Mouse (Mus musculus) heart, postnatal 0 days (tissue): ENCODE results near the gene Mia3. TPM values are rescaled to one million over a fixed set of nuclear protein-coding genes. Genes with fewer than 3 reads are reported as not detected.
"Not testable (repeated sequence)": the region's sequence is repeated elsewhere in the genome, so short reads cannot be mapped to it uniquely, and the experiment has no call there.

Experiments
- ATAC-seq: fragments of 200-750 bp; cut with Nextera tagmentation; 2 replicates; pipeline ENCODE4 v1.8.0; 2017; ENCODE audit warnings: low read depth, moderate number of reproducible peaks, moderate library complexity; ENCODE audit not compliant: insufficient read depth
- DNase-seq: peaks from one replicate; pipeline ENCODE4 v3.0.0-alpha.2; 2016; ENCODE audit warnings: low spot score
- H3K27ac ChIP-seq: fragments of 300-500 bp; sonication (generic); 2 replicates; pipeline ENCODE4 v1.5.1; 2014; ENCODE audit warnings: low read depth, mild to moderate bottlenecking
- H3K27me3 ChIP-seq: fragments of 300-500 bp; sonication (generic); 2 replicates; pipeline ENCODE4 v1.6.1; 2014; ENCODE audit warnings: low read length, mixed read lengths; ENCODE audit not compliant: control insufficient read depth, insufficient read depth
- H3K36me3 ChIP-seq: fragments of 300-500 bp; sonication (generic); replicated peaks from 2 replicates; pipeline ENCODE4 v1.6.1; 2014; ENCODE audit warnings: low read length, mixed read lengths; ENCODE audit not compliant: control insufficient read depth, insufficient read depth
- H3K4me1 ChIP-seq: fragments of 300-500 bp; sonication (generic); 2 replicates; pipeline ENCODE4 v1.6.1; 2014; ENCODE audit warnings: antibody characterized with exemption; ENCODE audit not compliant: control insufficient read depth, insufficient read depth
- H3K4me2 ChIP-seq: fragments of 300-500 bp; sonication (generic); 2 replicates; pipeline ENCODE4 v1.6.1; 2014; ENCODE audit warnings: low read depth, mild to moderate bottlenecking, low read length, moderate library complexity
- H3K4me3 ChIP-seq: fragments of 300-500 bp; sonication (generic); 2 replicates; pipeline ENCODE4 v1.5.1; 2014; ENCODE audit warnings: low read depth, low read length
- H3K9ac ChIP-seq: fragments of 300-500 bp; sonication (generic); replicated peaks from 2 replicates; pipeline ENCODE4 v1.6.1; 2014; ENCODE audit warnings: low read depth, low read length, mixed read lengths
- H3K9me3 ChIP-seq: fragments of 300-500 bp; sonication (generic); replicated peaks from 2 replicates; pipeline ENCODE4 v1.6.1; 2016; ENCODE audit warnings: low read length; ENCODE audit not compliant: control insufficient read depth
- CTCF ChIP-seq: IDR thresholded peaks from 2 replicates; pipeline ENCODE4 v1.5.1; 2016; ENCODE audit warnings: antibody characterized with exemption, control low read depth, low read depth
- EP300 ChIP-seq: IDR thresholded peaks from 2 replicates; pipeline ENCODE4 v1.6.1; 2016; ENCODE audit warnings: antibody characterized with exemption, low read depth
- WGBS: fragments of 180-500 bp; shearing (Covaris S2); extraction: QIAGEN DNeasy Blood & Tissue Kit; methylation state at CpG from one replicate; pipeline ENCODE4 v1.1.7; 2014; 5-methylcytosine and 5-hydroxymethylcytosine counted together
- polyA plus RNA-seq: library from polyadenylated mRNA; unstranded; fragments of >200 nt; fragmentation: Nextera tagmentation; extraction: Ambion mirVana; gene quantifications from 2 replicates; pipeline ENCODE4 v1.2.1, GENCODE M21; 2015
- total RNA-seq: library from RNA; depleted of rRNA; stranded (reverse); fragments of >200 nt; gene quantifications from 2 replicates; pipeline ENCODE4 v1.2.3, GENCODE M21; 2014; ENCODE audit warnings: low replicate concordance

The Mia3 gene
- total and polyA plus RNA-seq, 2 experiments from 2014 or later = 46.0 to 168 TPM

GRCm38 (mm10) chr1:183358901-183359300 is 10.5 kb downstream of the Mia3 start:
- 90% methylated on average over 3 of the region's 3 CpGs for WGBS

GRCm38 (mm10) chr1:183349840-183350239 is 19.5 kb downstream of the Mia3 start:
- Histone ChIP-seq H3K27ac (no peak overlapping the region), H3K9ac (no peak overlapping the region), H3K4me2 (no peak overlapping the region), H3K9me3 (no peaks in the 10 kb centered on the region), H3K4me3 (no peak overlapping the region), H3K27me3 (no peaks in the 10 kb centered on the region), H3K4me1 (no peaks in the 10 kb centered on the region), H3K36me3 (peaks cover 66% of the 10 kb centered on the region)
- TF ChIP-seq EP300 (no peak), CTCF (peak; percentile 70)
- peak; percentile 59 for DNase-seq
- WGBS = 16% methylated on average over 6 of the region's 6 CpGs
- no peak for ATAC-seq

More at GRCm38 (mm10) chr1:183358901-183359300, 10.5 kb downstream of the Mia3 start:
- Histone ChIP-seq H3K36me3 (peaks cover 73% of the 10 kb centered on the region), H3K4me2 (no peak overlapping the region), H3K9me3 (no peaks in the 10 kb centered on the region), H3K9ac (no peak overlapping the region), H3K27ac (no peak overlapping the region), H3K27me3 (no peaks in the 10 kb centered on the region), H3K4me3 (no peak overlapping the region), H3K4me1 (no peaks in the 10 kb centered on the region)
- DNase-seq = no peak
- TF ChIP-seq EP300 (no peak), CTCF (no peak)
- no peak for ATAC-seq

- TF ChIP-seq CTCF (no peak), EP300 (no peak)
- Histone ChIP-seq H3K4me1 (no peaks in the 10 kb centered on the region; the same call in 1 of the 2 replicates), H3K4me3 (peak overlapping the region; percentile 85), H3K9me3 (no peaks in the 10 kb centered on the region), H3K4me2 (peak overlapping the region; percentile 77), H3K27me3 (no peaks in the 10 kb centered on the region), H3K9ac (peak overlapping the region; percentile 87), H3K36me3 (peaks cover 38% of the 10 kb centered on the region), H3K27ac (peak overlapping the region; percentile 87)
- 7% methylated on average over 9 of the region's 10 CpGs for WGBS
- ATAC-seq (no peak), DNase-seq (no peak)
These were observed 23.5 kb downstream of the Mia3 start for GRCm38 (mm10) chr1:183345817-183346195.

GRCm38 (mm10) chr1:183344886-183345816 is 24.2 kb downstream of the Mia3 start:
- Histone ChIP-seq H3K4me1 (no peaks in the 10 kb centered on the region; the same call in 1 of the 2 replicates), H3K27me3 (no peaks in the 10 kb centered on the region), H3K9ac (peak overlapping the region; percentile 87), H3K36me3 (peaks cover 31% of the 10 kb centered on the region), H3K4me3 (peak overlapping the region; percentile 85), H3K9me3 (no peaks in the 10 kb centered on the region), H3K4me2 (peak overlapping the region; percentile 77), H3K27ac (peak overlapping the region; percentile 87)
- DNase-seq (peak; percentile 86), ATAC-seq (peak; percentile 99)
- TF ChIP-seq EP300 = no peak
- no peak for TF ChIP-seq CTCF
- WGBS = under 1% methylated on average over 72 of the region's 72 CpGs

GRCm38 (mm10) chr1:183342902-183343301 is 26.5 kb downstream of the Mia3 start:
- not testable (repeated sequence) for H3K27me3 ChIP-seq, H3K9ac ChIP-seq, DNase-seq, H3K9me3 ChIP-seq, H3K27ac ChIP-seq, ATAC-seq, H3K4me1 ChIP-seq, H3K4me2 ChIP-seq, H3K4me3 ChIP-seq
- H3K36me3 ChIP-seq = peaks cover 36% of the 10 kb centered on the region
- 86% methylated on average over 1 of the region's 1 CpGs for WGBS
